Mouse (Mus musculus) G1E (cell line): ENCODE data around the gene Psmc3. TPM values are rescaled to one million over a fixed set of nuclear protein-coding genes. Genes with fewer than 3 reads are reported as not detected.
"Not testable (repeated sequence)": the region's sequence is repeated elsewhere in the genome, so short reads cannot be mapped to it uniquely, and the experiment has no call there.

Experiments
- ATAC-seq: 2 replicates; pipeline ENCODE4 v1.8.0; 2016; ENCODE audit warnings: mild to moderate bottlenecking; ENCODE audit not compliant: insufficient number of reproducible peaks, poor library complexity, low FRiP score, severe bottlenecking; ENCODE audit errors: extremely low read depth
- DNase-seq: peaks from one replicate; pipeline ENCODE4 v3.0.0; 2012; ENCODE audit warnings: low spot score
- H3K27me3 ChIP-seq: 2 replicates; pipeline ENCODE4 v1.6.1; 2012; ENCODE audit warnings: mild to moderate bottlenecking, low read length, inconsistent platforms; ENCODE audit not compliant: insufficient read depth
- H3K36me3 ChIP-seq: replicated peaks from 2 replicates; pipeline ENCODE3; 2012; ENCODE audit warnings: mild to moderate bottlenecking, inconsistent platforms
- H3K4me1 ChIP-seq: 2 replicates; pipeline ENCODE4 v1.6.1; 2012; ENCODE audit warnings: low read depth, low read length, inconsistent platforms, mixed read lengths; ENCODE audit not compliant: insufficient read depth
- H3K4me3 ChIP-seq: 2 replicates; pipeline ENCODE4 v1.5.1; 2012; ENCODE audit warnings: low read depth, mild to moderate bottlenecking, inconsistent platforms, low read length, moderate library complexity, mixed read lengths
- H3K9me3 ChIP-seq: replicated peaks from 2 replicates; pipeline ENCODE4 v1.6.1; 2012; ENCODE audit warnings: inconsistent platforms
- CTCF ChIP-seq: IDR thresholded peaks from 2 replicates; pipeline ENCODE4 v1.5.1; 2012; ENCODE audit warnings: low read depth, low read length, inconsistent platforms, mixed read lengths
- GATA1 ChIP-seq: IDR thresholded peaks from 2 replicates; pipeline ENCODE4 v1.6.1; 2012; ENCODE audit warnings: borderline replicate concordance, low read length, inconsistent platforms, mixed read lengths
- GATA2 ChIP-seq: IDR thresholded peaks from 2 replicates; pipeline ENCODE4 v1.6.1; 2012; ENCODE audit warnings: low read depth, low read length, inconsistent platforms, borderline replicate concordance
- POLR2AphosphoS5 ChIP-seq: IDR thresholded peaks from 2 replicates; pipeline ENCODE4 v1.6.1; 2012; ENCODE audit warnings: low read depth, low read length, inconsistent platforms; ENCODE audit not compliant: insufficient replicate concordance
- TAL1 ChIP-seq: conservative IDR thresholded peaks from 2 replicates; pipeline ENCODE4 v1.6.1; 2012; ENCODE audit warnings: low read depth, low read length, inconsistent platforms, mixed read lengths
- polyA plus RNA-seq: library from polyadenylated mRNA; stranded (reverse); fragments of >175 nt; gene quantifications from 2 replicates; pipeline ENCODE4 v1.2.3, GENCODE M21; 2012
- total RNA-seq, 2 experiments: library from RNA; stranded (forward) in 1 of 2; stranded (reverse) in 1 of 2; fragments of 200-1000 nt in 1 of 2; fragments of >200 nt in 1 of 2; fragmentation: Nextera tagmentation in 1 of 2; gene quantifications; 2 replicates each; pipeline ENCODE4 v1.2.3; 2014 to 2017

Psmc3 gene
- total RNA-seq (2014; fragmentation: Nextera tagmentation) = 109 and 141 TPM in 2 replicates
- 280 and 333 TPM in 2 replicates for total RNA-seq (2017)
- polyA plus RNA-seq = 151 and 165 TPM in 2 replicates

DNA sequence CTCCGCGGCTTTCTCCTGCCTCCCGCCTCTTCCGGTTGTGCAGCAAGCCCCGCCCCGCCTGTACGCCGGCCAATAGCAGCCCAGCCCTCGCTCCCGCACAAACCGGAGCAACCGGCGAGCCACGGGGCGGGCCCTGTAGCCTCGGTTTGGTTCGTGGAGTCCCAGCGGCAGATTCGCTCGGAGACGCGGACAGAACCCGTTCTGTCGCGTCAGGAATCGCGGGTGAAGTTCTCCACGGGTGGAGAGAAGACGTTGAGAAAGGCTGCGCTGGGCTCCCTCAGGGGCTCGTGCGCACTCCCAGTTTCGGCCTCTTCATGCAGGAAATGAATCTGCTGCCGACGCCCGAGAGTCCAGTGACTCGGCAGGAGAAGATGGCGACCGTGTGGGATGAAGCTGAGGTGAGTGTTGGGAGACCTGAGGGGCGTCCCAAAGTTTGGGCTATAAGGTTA, at the start of gene Psmc3:
Gene Psmc3, plus strand, starts transcription at position 76 of the 449 bp plus-strand sequence.
- ATAC-seq (peak; percentile 97), DNase-seq (peak; percentile 94)
- peaks cover 53% of the 10 kb centered on the region for H3K36me3 ChIP-seq
- peak within 1 kb of the TSS; percentile 78 for H3K4me3 ChIP-seq
- no peaks in the 10 kb centered on the region for H3K27me3 ChIP-seq
- H3K4me1 ChIP-seq = peaks cover 61% of the 10 kb centered on the region
- H3K9me3 ChIP-seq = no peaks in the 10 kb centered on the region
- TF ChIP-seq TAL1 = no peak
- TF ChIP-seq CTCF = no peak
- TF ChIP-seq POLR2AphosphoS5 = no peak
- no peak for TF ChIP-seq GATA1
- no peak for TF ChIP-seq GATA2

- Histone ChIP-seq H3K4me3 (no peak overlapping the region), H3K9me3 (no peaks in the 10 kb centered on the region), H3K4me1 (0 out of 2 replicates have a peak, but pooled peaks cover 2% of the 10 kb centered on the region), H3K27me3 (no peaks in the 10 kb centered on the region), H3K36me3 (peaks cover 91% of the 10 kb centered on the region)
- TF ChIP-seq GATA1 = no peak
- no peak for TF ChIP-seq CTCF
- TF ChIP-seq TAL1 = no peak
- no peak for TF ChIP-seq GATA2
- TF ChIP-seq POLR2AphosphoS5 = no peak
- ATAC-seq (no peak), DNase-seq (no peak)
Measured at GRCm38 (mm10) chr2:91008536-91008935, 45.3 kb upstream of the Psmc3 start.

GRCm38 (mm10) chr2:91013881-91014280, 39.9 kb upstream of the Psmc3 start:
- Histone ChIP-seq H3K27me3 (no peaks in the 10 kb centered on the region), H3K36me3 (peaks cover 92% of the 10 kb centered on the region), H3K4me3 (no peak overlapping the region), H3K9me3 (no peaks in the 10 kb centered on the region), H3K4me1 (peaks cover 4% of the 10 kb centered on the region; the same call in 1 of the 2 replicates)
- no peak for DNase-seq
- TF ChIP-seq GATA1 = no peak
- TF ChIP-seq CTCF = no peak
- no peak for TF ChIP-seq POLR2AphosphoS5
- no peak for TF ChIP-seq TAL1
- TF ChIP-seq GATA2 = no peak
- ATAC-seq = no peak

DNA sequence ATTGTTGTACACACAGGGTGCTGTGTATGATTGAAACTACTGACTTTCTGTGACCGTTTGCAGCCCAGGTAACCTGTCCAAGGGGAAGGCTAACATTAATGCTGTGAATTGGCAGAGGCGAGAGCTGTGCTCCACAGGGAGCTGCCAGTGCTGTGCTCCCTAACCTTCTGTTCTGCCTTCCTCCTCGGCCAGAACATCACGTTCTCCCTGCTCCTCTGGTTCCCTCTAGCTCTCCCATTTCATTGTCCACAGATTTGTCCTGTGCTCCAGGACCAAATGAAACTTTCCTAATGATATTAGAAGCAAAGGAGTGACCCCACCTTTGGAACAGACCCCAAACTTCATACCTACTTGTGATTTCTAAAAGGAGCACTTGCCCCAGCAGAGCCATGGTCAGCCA, 38.4 kb upstream of the Psmc3 start:
- DNase-seq (no peak), ATAC-seq (no peak)
- Histone ChIP-seq H3K27me3 (no peaks in the 10 kb centered on the region), H3K36me3 (peaks cover 90% of the 10 kb centered on the region), H3K4me1 (peaks cover 4% of the 10 kb centered on the region; the same call in 1 of the 2 replicates), H3K9me3 (no peaks in the 10 kb centered on the region), H3K4me3 (no peak overlapping the region)
- TF ChIP-seq CTCF = no peak
- TF ChIP-seq POLR2AphosphoS5 = no peak
- no peak for TF ChIP-seq TAL1
- no peak for TF ChIP-seq GATA1
- no peak for TF ChIP-seq GATA2

GRCm38 (mm10) chr2:91018061-91018788, 35.6 kb upstream of the Psmc3 start:
- H3K27me3 ChIP-seq = no peaks in the 10 kb centered on the region
- peaks cover 4% of the 10 kb centered on the region; the same call in 1 of the 2 replicates for H3K4me1 ChIP-seq
- no peak for DNase-seq
- H3K4me3 ChIP-seq = no peak overlapping the region
- H3K36me3 ChIP-seq = peaks cover 84% of the 10 kb centered on the region
- TF ChIP-seq GATA1 (no peak), GATA2 (no peak), CTCF (no peak), TAL1 (no peak), POLR2AphosphoS5 (no peak)
- ATAC-seq = no peak
- no peaks in the 10 kb centered on the region for H3K9me3 ChIP-seq

DNA sequence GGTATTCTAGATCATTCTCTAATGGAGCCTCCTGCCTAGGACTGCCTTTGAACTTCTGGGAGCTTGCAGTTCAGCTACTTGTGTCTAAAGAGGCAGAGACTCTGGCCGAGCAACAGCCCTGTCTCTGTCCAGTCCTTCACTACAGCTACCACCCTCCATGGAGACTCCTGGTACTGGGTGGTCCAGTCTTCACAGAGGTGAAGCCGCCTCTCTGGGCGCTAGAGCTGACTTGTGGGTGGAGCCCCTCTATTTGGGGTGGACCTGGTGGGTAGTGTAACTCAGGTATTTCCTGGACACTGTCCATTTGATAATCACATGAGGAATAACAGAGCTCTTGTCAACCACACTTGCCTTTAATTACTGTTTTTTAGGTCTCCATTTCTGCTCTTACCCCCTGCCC, 33.9 kb upstream of the Psmc3 start:
- DNase-seq (no peak), ATAC-seq (no peak)
- H3K9me3 ChIP-seq = no peaks in the 10 kb centered on the region
- no peaks in the 10 kb centered on the region for H3K27me3 ChIP-seq
- H3K4me3 ChIP-seq = no peak overlapping the region
- peaks cover 19% of the 10 kb centered on the region for H3K4me1 ChIP-seq
- peaks cover 79% of the 10 kb centered on the region for H3K36me3 ChIP-seq
- no peak for TF ChIP-seq CTCF
- no peak for TF ChIP-seq GATA2

DNA sequence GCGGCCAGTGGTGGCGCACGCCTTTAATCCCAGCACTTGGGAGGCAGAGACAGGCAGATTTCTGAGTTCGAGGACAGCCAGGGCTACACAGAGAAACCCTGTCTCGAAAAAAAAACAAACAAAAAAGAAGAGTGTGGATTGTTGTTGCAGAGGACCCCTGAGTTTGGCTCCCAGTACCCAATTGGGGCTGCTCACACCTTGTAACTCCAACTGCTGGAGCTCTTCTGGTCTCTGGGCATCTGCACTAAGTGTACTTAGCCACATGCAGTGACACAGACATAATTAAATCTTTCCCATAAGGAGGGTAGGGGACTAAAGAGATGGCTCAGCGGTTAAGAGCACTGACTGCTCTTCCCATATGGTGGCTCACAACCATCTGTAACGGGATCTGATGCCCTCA, 31.5 kb upstream of the Psmc3 start:
- Histone ChIP-seq H3K36me3 (peaks cover 65% of the 10 kb centered on the region), H3K4me1 (peaks cover 41% of the 10 kb centered on the region)
- not testable (repeated sequence) for H3K27me3 ChIP-seq, H3K4me3 ChIP-seq, DNase-seq, ATAC-seq, H3K9me3 ChIP-seq
